Mouse (Mus musculus) megakaryocyte progenitor cell, adult 5-6 weeks (primary cell): ENCODE results near the gene Dlx5. TPM values are rescaled to one million over a fixed set of nuclear protein-coding genes. Genes with fewer than 3 reads are reported as not detected.
A peak's percentile ranks its signal among the peaks of the same experiment; 100 is the strongest.

Source experiments
- ATAC-seq: replicated peaks from 2 replicates; pipeline ENCODE4 v1.8.0; 2016; ENCODE audit warnings: mild to moderate bottlenecking, moderate TSS enrichment, inconsistent platforms; ENCODE audit not compliant: poor library complexity
- total RNA-seq, 2 experiments: library from RNA; stranded (forward) in 1 of 2; stranded (reverse) in 1 of 2; fragments of 157-497, 149-512 nt in 1 of 2; fragments of 200-1000 nt in 1 of 2; gene quantifications; 2 replicates each; pipeline versions ENCODE4 v1.2.3 to v1.2.4; 2015 to 2017

Dlx5 gene
- total RNA-seq, 2 experiments from 2014 or later = not detected

DNA sequence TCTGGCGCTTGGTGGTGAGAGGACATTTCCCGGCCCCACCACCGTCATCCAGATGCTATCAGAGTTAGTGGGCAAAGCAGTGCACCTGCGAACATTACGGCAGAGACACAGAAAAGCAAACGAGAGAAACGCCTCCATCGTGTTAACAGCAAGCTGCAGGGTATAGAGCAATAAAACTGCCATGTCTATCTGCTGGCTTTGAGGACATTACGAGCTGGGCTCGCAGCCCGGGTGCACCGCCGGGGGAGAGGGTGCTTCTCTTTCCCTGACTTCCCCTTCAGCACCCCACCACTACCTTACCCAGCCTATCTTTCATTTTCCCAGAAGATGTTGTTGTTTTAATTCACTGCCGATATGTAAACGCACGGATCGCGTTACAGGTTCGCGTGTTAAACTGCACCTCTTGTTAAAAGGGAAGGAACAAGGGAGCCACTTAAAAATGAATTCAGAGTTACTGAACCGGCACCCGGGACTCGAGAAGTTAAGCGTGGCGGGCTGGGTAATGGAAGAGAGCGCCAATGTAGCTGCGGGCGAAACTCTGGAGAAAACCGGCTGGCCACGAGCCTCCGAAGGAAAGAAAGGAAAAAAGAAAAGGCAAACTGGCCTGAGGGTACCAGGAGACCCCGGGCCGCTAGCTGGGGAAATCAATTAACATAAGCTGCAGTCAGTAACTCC lies 21.3 kb downstream of the Dlx5 start:
- ATAC-seq = 0 out of 2 replicates have a peak, but pooled peaks have one; percentile 9

DNA sequence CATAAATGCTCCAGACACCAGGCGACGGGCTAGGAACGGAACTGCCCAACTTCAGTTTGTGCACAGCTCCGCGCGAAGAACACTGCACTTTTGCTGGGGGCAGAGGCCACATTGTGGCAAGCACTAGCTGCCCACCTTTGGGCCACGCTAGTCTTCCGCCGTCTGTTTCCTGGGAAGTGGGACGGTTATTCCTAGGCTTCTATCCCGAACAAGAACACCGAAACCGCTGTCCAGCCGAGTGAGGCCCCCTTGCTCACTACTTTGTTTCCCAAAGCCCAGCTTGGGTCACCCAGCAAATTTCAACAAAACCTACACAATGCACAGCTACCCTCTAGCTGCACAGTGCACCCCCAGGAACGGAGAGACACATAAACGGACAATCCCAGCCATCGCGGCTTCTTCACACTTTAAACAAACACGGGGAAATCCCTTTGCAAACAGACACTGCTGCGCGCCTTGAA lies 21.9 kb downstream of the Dlx5 start:
- ATAC-seq = 0 out of 2 replicates have a peak, but pooled peaks have one; percentile 4

DNA sequence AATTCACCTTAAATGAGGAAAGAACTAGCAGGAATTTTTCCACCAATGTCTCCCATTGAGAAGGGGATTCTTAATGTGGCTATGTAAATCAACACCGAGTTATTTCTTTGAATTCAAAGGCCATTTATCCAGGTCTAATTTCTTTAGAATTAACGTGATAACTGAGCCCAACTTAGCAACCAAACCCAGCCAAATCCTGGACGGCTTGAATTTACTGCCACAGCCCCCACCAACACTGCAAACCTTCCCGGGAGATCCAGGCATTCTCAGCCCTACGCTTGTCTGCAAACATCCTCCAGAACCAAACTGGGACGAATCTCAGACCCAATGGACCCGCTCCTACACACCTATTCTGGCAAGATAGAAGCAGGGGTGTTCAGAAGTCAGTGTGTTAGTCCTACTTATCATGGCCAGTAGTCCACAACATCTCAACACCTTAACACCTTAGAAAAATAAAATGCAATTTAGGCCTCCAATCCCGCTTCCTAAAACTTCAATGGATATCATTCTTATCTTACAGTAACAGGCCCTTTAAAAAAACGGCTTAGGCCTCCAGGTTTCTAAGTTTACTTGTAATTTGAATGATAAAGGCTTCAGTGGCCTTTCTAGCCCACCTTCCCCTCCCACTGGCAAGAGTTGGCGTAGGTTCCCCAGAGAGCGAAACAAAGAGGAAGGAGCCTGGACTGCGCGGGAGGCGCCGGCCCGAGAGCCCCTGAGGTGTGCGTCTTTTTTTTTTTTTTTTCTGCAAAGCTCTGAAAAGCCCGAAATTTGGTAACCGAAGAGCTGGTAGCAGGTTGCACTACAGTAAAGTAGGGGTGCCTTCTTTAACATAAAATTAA lies 22.6 kb downstream of the Dlx5 start:
- peak; percentile 21; the same call in 1 of the 2 replicates for ATAC-seq

DNA sequence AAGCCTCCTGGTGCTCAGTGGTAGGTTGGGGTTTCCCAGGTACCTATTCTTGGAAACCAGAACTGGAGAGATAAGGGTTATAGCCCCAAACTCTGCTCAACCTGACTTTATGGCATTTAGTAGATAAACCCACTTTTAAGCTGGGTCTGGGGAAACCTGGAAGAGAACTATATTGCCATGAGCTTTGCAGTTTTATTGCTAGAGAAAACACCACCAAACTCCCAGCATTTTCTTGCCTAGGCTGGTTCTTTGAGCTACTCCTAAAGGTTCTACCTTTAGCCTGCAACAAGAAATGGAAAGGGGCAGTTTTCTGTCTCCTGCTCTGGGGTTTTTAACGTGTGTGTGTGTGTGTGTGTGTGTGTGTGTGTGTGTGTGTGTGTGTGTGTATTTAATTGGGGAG lies 23.3 kb downstream of the Dlx5 start:
- no peak for ATAC-seq

DNA sequence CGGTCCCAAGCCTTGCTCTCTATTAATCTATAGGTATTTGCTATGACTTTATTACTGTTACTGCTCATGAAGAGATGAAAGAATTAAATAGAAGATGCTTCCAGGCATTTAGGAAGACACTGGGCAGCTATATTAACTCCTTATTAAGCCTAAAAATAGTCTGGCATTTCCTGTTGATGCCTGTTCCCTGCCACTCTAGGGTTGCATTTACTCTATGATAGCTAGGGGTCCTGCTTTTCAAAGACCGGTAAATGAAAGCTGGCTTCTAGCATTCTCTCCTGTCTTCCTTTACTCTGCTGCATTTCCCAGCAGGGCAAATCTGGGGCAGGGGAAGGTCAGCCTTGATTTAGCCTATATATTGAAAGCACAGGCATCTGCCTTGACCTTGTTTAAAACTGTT lies 24.1 kb downstream of the Dlx5 start:
- no peak for ATAC-seq

DNA sequence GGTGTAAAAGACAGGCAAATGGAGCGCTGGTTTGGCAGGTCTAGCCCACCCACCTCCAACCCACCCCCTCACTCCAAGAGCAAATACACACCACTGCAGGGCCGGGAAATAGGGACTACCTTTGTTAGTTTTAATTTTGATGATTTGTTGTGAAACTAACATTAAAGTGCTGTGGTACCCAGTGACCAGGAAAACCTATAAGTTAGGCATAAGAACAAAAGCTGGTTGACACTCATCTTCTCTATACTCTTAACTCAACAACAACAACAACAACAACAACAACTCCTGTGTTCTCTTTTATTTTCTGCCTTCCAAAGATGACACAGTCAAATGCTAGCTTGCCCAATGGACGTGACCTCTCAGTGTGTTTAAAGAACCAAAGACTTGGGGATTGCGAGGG lies 25.0 kb downstream of the Dlx5 start:
- ATAC-seq = no peak

DNA sequence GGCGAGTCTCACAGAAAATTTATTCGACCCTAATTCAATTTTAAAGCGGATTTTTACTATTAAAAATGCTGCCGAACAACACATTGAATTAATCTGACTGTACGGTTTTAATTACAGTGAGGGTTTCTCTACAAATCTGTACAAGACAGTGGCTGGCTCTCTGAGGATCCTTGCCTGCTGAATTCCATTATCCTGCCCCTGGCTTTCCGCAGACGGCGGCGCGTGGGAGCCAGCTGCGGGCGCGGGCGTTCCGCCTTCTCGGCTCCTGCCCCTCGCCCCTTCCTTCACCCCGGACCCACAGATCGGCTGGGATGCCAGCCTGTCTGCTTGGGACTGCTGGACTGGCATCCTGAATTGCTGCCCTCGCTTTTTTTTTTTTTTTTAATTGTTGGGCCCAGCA lies 25.6 kb downstream of the Dlx5 start:
- ATAC-seq = no peak

DNA sequence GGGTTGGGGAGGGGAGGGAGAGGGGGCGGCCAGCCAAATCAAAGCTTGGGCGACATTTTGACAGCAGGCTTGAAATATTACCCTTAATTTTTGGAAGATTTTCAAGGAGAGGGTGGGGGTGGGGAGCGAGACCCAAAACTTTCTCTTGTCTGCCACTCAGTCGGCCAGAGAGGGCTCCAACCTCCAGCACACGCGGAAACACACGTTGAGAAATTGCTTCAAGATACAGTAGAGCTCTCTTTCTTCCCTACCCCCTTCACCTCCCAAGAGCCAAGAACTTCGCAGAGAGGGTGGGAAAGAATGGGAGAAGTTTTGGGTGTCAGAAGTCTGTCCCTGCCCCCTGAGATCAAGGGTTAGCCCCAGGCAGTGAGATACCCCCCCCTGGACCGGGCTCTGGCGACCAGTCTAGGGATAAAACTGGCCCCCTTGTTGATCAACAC lies 26.1 kb downstream of the Dlx5 start:
- ATAC-seq = no peak

DNA sequence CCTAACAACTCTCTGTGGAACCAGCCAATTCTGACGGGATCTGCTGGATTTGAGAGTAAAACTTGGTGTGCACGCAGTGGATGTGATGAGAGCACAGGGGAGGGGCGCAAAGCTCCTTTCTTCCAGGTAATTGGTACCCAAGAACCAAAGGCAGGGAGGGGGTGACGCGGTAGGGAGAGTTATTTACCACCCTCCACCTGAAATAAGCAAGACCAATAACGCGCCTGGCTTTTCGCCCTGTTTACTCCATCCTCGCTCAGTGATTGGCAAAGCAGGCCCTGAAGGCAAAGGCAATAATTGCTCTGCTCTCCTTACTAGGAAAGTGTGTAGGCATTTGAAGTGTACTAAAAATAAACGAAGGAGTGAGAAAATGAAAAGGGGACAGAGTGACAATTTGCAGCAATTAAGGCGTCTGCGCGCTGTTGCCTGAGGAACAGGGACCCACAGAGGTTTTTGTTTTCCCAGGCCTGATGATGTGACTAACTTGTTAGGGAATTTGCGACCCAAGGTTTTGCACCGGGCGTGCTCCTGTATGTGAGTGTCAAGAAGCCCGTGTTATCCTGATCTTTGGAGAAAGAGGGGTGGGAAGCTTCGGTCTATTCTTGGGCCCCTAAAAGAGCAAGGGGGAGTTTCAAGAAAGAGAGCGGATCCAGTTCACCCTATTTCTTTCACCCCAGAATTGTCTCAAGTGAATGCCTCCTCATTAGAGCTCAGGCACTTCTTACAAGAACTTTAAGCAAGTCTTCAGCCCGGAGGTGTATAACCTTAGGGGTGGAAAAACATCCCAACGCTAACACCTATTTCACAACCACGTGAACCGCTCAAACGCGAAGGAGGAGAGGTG lies 26.8 kb downstream of the Dlx5 start:
- ATAC-seq = no peak

DNA sequence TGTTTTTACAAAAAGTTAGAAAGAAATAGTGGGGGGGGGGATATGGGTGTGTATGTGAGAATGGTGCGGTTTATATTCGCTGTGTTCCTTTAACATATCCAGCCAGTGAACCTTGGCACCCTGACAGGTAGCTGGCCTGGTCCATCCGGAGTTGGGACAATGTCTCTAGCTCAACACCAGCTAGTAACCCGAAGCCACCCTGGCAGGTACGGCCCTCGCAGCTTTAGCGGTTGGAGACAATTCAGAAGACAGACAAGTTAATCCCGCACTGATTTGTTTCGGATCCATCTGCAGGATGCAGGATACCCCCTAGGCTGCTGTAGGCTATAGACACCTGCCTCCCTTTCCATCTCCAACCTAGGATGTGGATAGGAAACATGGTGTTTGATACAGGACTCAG lies 27.7 kb downstream of the Dlx5 start:
- no peak for ATAC-seq

DNA sequence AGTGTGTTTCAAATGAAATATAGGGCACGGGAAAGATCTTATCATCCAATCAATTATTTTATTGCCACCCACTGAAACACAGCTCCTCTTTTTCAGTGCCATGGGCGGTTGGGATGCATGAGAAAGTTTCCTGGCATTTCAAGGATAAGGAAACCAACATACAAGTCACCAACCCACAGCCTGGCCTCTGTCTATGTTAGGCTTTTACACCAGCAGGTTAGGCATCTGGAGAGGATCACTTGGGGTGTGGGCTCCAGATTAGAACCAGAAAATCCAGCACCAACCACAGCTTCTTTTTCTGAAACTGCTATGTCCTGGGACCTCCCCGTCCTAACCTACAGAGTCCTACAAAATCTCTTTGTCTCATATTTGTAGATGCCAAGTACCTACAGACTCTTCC lies 28.9 kb downstream of the Dlx5 start:
- ATAC-seq = no peak

DNA sequence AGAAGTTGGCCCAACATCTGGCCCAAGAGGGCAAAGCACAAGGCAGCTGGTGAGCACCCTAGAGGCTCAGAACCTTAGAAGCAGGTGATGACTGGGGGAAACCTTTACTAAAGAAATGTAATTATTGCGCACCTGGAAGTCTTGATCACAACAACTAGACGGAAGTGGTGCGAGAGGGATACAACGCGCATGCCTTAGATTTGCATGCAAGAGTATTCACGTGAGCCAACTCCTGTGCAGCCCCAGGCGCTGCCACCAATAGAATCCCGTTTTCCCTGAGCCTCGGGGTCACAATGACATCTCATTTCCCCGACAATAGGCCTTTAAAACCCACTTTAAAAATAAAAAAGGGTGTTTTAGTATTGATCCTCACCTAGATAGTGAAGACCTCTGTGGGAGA lies 30.7 kb downstream of the Dlx5 start:
- ATAC-seq = no peak

DNA sequence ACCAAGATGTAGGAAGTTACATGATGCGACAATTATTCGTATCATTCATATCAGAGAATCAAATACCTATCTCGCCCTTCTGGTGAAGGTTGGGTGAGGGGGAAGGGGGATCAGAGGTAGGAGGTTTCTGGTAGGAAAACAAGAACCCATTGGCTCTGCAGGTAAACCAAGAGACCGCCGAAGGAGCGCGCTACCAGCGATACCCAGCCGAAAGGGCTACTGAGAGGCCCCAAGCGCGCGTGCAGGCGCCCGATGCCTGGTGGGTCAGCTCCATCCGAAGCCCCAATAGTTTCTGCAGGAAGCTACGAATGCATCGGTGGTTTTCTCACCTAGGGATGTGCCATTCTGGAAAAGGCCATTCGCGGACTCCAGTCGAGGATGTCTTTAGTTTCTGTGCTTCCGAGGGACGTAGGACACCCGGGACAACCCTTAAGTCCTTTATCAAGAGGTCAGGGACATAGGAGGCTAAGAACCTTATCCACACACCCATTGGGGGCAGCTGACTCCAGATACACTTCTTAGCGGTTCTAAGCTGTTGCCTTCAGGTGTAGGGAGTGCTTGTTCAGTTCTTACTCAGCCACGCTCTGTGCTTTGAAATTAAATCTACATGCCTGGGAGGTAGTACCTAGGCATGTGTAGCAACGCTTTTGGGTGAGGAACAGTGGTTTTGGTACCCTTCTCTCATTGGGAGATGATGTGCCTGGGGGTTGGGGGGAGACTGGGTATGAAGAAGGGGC lies 31.4 kb downstream of the Dlx5 start:
- no peak for ATAC-seq

DNA sequence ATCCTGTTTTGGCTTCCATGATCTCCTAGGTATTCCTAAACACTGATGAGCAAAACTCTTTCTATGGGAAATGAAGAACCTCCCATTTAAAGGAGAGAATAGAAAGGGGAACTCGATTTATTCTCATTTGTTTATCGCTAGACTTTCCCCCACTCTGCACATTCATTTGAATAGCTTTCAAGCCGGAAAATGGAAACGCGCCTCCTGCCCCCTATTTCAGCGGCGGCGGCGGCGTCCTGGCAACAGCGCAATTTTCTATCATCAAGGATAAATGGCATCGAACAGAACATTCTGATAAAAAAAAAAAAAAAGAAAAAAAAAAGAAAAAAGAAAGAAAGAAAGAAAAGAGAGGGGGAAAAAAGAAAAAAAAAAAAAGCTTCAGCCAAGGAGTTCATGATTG lies 32.1 kb downstream of the Dlx5 start:
- ATAC-seq = no peak

DNA sequence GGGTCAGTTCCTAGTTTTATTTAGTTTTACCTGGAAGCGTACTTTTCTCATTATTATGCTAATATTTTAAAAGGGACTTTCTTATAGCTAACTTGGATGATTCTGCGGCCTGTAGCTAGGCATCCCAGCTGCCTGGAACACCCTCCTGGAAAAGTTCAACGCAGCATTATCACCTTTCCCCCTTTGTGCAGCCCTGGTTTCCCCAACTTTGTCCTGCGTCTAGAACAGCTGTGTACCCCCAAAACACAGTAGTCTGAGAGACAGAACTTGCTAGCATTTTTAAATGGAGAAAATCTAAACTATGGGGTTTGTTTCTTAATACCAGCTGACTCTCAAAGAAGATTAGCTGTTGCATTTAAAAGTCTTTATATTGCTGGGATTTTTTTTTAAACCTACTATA lies 33.3 kb downstream of the Dlx5 start:
- ATAC-seq = no peak

DNA sequence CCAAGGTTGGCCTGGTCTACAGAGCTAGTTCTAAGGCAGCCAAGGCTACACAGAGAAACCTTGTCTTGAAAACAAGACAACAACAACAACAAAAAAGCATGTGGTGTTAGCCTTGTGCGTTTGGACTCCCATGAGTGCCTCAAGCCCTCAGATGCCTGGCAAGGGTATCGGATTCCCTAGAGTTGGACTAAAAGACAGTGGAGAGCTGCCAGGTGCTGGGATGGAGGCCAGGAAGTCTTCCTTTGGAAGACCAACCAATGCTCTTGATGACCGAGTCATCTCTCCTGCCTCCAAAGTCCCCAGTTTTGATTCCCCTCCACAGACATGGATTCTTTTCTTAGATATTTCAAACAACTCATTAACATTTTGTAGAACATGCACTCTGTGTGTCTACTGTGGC lies 48.6 kb downstream of the Dlx5 start:
- ATAC-seq = no peak

DNA sequence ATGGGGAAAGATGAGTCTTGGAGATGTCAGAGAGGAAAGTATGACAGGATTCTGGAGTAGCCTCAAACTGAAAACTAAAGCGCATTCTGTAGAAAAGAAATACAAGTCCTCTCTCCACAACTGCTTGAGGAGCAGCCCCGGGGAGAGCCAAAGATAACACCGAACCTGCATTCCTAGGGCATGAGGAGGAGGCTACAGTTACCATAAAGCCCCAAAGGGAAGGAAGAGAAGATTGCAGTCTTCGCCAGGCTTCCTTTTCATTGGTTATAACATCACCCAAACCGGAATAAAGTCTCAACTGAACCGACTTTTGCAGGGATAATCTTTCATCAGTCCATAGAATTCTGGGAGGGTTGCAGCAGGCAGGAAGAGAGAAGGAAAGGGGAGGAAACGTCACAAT lies 51.4 kb downstream of the Dlx5 start:
- ATAC-seq = no peak
